Mouse (Mus musculus) CH12.LX (cell line): ENCODE results near the gene Megf8. TPM values are rescaled to one million over a fixed set of nuclear protein-coding genes. Genes with fewer than 3 reads are reported as not detected.

ENCODE experiments used
- DNase-seq: peaks from one replicate; pipeline ENCODE4 v3.0.0-alpha.2; 2013; ENCODE audit errors: extremely low read depth
- H3K27ac ChIP-seq: 2 replicates; pipeline ENCODE4 v1.5.1; 2012; ENCODE audit warnings: low read depth, mild to moderate bottlenecking, control low read depth, moderate library complexity; ENCODE audit not compliant: insufficient read depth
- H3K27me3 ChIP-seq: replicated peaks from 2 replicates; pipeline ENCODE3; 2012; ENCODE audit warnings: inconsistent platforms
- H3K36me3 ChIP-seq, 2 experiments: replicated peaks in 1 of 2; 2 replicates each; pipeline versions ENCODE3 to v1.6.1; 2012; ENCODE audit warnings: inconsistent platforms in 1 of 2, low read length in 1 of 2, mild to moderate bottlenecking in 1 of 2, mixed read lengths in 1 of 2, moderate library complexity in 1 of 2; ENCODE audit not compliant: control insufficient read depth in 1 of 2, insufficient read depth in 1 of 2
- H3K4me1 ChIP-seq, 2 experiments: 2 replicates each; pipeline ENCODE4 v1.6.1; 2012; ENCODE audit warnings: inconsistent platforms in 1 of 2, moderate library complexity in 1 of 2; ENCODE audit not compliant: insufficient read depth in 2 of 2, control insufficient read depth in 1 of 2
- H3K4me2 ChIP-seq: 2 replicates; pipeline ENCODE4 v1.6.1; 2012; ENCODE audit warnings: low read depth, mild to moderate bottlenecking, control low read depth; ENCODE audit not compliant: poor library complexity, insufficient read depth, severe bottlenecking
- H3K4me3 ChIP-seq, 3 experiments: fragments of 150-350 bp in 1 of 3; sonication (generic) in 1 of 3; replicated peaks in 1 of 3; 2 replicates each; pipeline versions ENCODE3 to v1.5.1; 2011 to 2012; ENCODE audit warnings: low read depth in 2 of 3, low read length in 2 of 3, mild to moderate bottlenecking in 2 of 3, moderate library complexity in 2 of 3, control low read depth in 1 of 3, improper control_type of control experiment in 1 of 3, inconsistent platforms in 1 of 3, mixed read lengths in 1 of 3; ENCODE audit not compliant: poor library complexity in 1 of 3
- H3K79me2 ChIP-seq: replicated peaks from 2 replicates; pipeline ENCODE4 v1.6.1; 2012; ENCODE audit warnings: mild to moderate bottlenecking, moderate library complexity; ENCODE audit not compliant: control insufficient read depth, poor library complexity, insufficient read depth, severe bottlenecking; ENCODE audit errors: extremely low read depth
- H3K9ac ChIP-seq: 2 replicates; pipeline ENCODE4 v1.6.1; 2012; ENCODE audit warnings: low read depth, mild to moderate bottlenecking, control low read depth, moderate library complexity; ENCODE audit not compliant: insufficient read depth
- H3K9me3 ChIP-seq: replicated peaks from 2 replicates; pipeline ENCODE3; 2012; ENCODE audit warnings: low read length, inconsistent platforms, mixed read lengths
- CHD1 ChIP-seq: IDR thresholded peaks from 2 replicates; pipeline ENCODE4 v1.6.1; 2012; ENCODE audit warnings: low read depth, low read length, improper control_type of control experiment, inconsistent platforms
- CHD2 ChIP-seq: IDR thresholded peaks from 2 replicates; pipeline ENCODE4 v1.6.1; 2011; ENCODE audit warnings: low read length, improper control_type of control experiment
- CTCF ChIP-seq, 2 experiments: IDR thresholded peaks in 1 of 2; conservative IDR thresholded peaks in 1 of 2; 2 replicates each; pipeline ENCODE4 v1.5.1; 2011 to 2012; ENCODE audit warnings: low read depth in 2 of 2, low read length in 2 of 2, improper control_type of control experiment in 1 of 2, inconsistent platforms in 1 of 2, mild to moderate bottlenecking in 1 of 2, moderate library complexity in 1 of 2
- E2F4 ChIP-seq: IDR thresholded peaks from 2 replicates; pipeline ENCODE4 v1.6.1; 2011; ENCODE audit warnings: low read depth, low read length, improper control_type of control experiment; ENCODE audit not compliant: insufficient replicate concordance
- ELF1 ChIP-seq: IDR thresholded peaks from 2 replicates; pipeline ENCODE4 v1.6.1; 2014; ENCODE audit warnings: low read depth, mild to moderate bottlenecking, inconsistent platforms, low read length, improper control_type of control experiment
- EP300 ChIP-seq: IDR thresholded peaks from 2 replicates; pipeline ENCODE4 v1.6.1; 2011; ENCODE audit warnings: low read length, improper control_type of control experiment
- ETS1 ChIP-seq: conservative IDR thresholded peaks from 2 replicates; pipeline ENCODE4 v1.6.1; 2012; ENCODE audit warnings: low read depth, mild to moderate bottlenecking, inconsistent platforms, low read length, improper control_type of control experiment, moderate library complexity
- IRF4 ChIP-seq: IDR thresholded peaks from 2 replicates; pipeline ENCODE4 v1.6.1; 2014; ENCODE audit warnings: low read depth, mild to moderate bottlenecking, inconsistent platforms, low read length, improper control_type of control experiment
- JUN ChIP-seq: IDR thresholded peaks from 2 replicates; pipeline ENCODE4 v1.6.1; 2011; ENCODE audit warnings: low read depth, mild to moderate bottlenecking, low read length, improper control_type of control experiment, moderate library complexity; ENCODE audit not compliant: insufficient read depth
- JUND ChIP-seq: conservative IDR thresholded peaks from 2 replicates; pipeline ENCODE4 v1.6.1; 2011; ENCODE audit warnings: low read depth, low read length, improper control_type of control experiment
- MAFK ChIP-seq: IDR thresholded peaks from 2 replicates; pipeline ENCODE4 v1.6.1; 2011; ENCODE audit warnings: low read length, improper control_type of control experiment; ENCODE audit not compliant: insufficient replicate concordance
- MAZ ChIP-seq: IDR thresholded peaks from 2 replicates; pipeline ENCODE4 v1.6.1; 2012; ENCODE audit warnings: low read depth, mild to moderate bottlenecking, inconsistent platforms, low read length, improper control_type of control experiment, moderate library complexity
- MEF2A ChIP-seq: IDR thresholded peaks from 2 replicates; pipeline ENCODE4 v1.6.1; 2014; ENCODE audit warnings: low read depth, mild to moderate bottlenecking, inconsistent platforms, low read length, improper control_type of control experiment, borderline replicate concordance
- NELFE ChIP-seq: IDR thresholded peaks from 2 replicates; pipeline ENCODE4 v1.6.1; 2011; ENCODE audit warnings: low read depth, low read length, improper control_type of control experiment
- NRF1 ChIP-seq: IDR thresholded peaks from 2 replicates; pipeline ENCODE4 v1.6.1; 2014; ENCODE audit warnings: low read depth, mild to moderate bottlenecking, inconsistent platforms, low read length, improper control_type of control experiment, moderate library complexity
- POLR2A ChIP-seq: IDR thresholded peaks from 2 replicates; pipeline ENCODE4 v1.6.1; 2011; ENCODE audit warnings: low read depth, mild to moderate bottlenecking, improper control_type of control experiment, low read length
- RAD21 ChIP-seq: IDR thresholded peaks from 2 replicates; pipeline ENCODE4 v1.6.1; 2011; ENCODE audit warnings: low read depth, mild to moderate bottlenecking, low read length, improper control_type of control experiment, moderate library complexity
- SIN3A ChIP-seq: IDR thresholded peaks from 2 replicates; pipeline ENCODE4 v1.6.1; 2012; ENCODE audit warnings: low read length, improper control_type of control experiment, inconsistent platforms
- SMC3 ChIP-seq: IDR thresholded peaks from 2 replicates; pipeline ENCODE4 v1.6.1; 2011; ENCODE audit warnings: low read depth, low read length, improper control_type of control experiment
- USF1 ChIP-seq: IDR thresholded peaks from 2 replicates; pipeline ENCODE4 v1.6.1; 2014; ENCODE audit warnings: low read depth, mild to moderate bottlenecking, inconsistent platforms, low read length, improper control_type of control experiment
- USF2 ChIP-seq: conservative IDR thresholded peaks from 2 replicates; pipeline ENCODE4 v1.6.1; 2011; ENCODE audit warnings: low read depth, low read length, improper control_type of control experiment
- dilution Hi-C: fragments of 300-500 bp; cut with MboI; formaldehyde crosslinking; loops from 2 replicates; pipeline ENCODE4 v1.14.3; 2020; ENCODE audit warnings: low sequenced_read_pairs; ENCODE audit not compliant: extremely low pct_unique_long_range_greater_than_20kb, extremely low pct_ligation_motif_present
- in situ Hi-C: fragments of 300-500 bp; cut with MboI; formaldehyde crosslinking; loops from 3 replicates; pipeline ENCODE4 v1.14.3; 2019; ENCODE audit warnings: low sequenced_read_pairs, low pct_ligation_motif_present, low pct_unique_long_range_greater_than_20kb, mixed read lengths
- polyA plus RNA-seq: library from polyadenylated mRNA; unstranded; fragments of >175 nt; gene quantifications from 2 replicates; pipeline ENCODE4 v1.2.1, GENCODE M21; 2012; ENCODE audit warnings: low read depth; ENCODE audit not compliant: insufficient read length
- total RNA-seq, 2 experiments: library from RNA; depleted of rRNA; stranded (reverse); fragments of 300-350 nt in 1 of 2; fragments of >200 nt in 1 of 2; gene quantifications; 2 replicates each; pipeline ENCODE4 v1.2.3; 2012 to 2014

Gene Megf8
- total and polyA plus RNA-seq, 3 experiments = 0.62 to 1.7 (median 1.2) TPM

GRCm38 (mm10) chr7:25369058-25369749 lies 52.2 kb downstream of the Megf8 start, which contains the start of gene Cnfn:
Cnfn (minus strand) TSS chr7:25369724.
- TF ChIP-seq NELFE (no peak), ELF1 (no peak), ETS1 (no peak), USF1 (no peak)
- TF ChIP-seq, all 38 proteins: peak for 0
- H3K4me2 ChIP-seq = no peak within 1 kb of the TSS
- DNase-seq = no peak
- no peak within 1 kb of the TSS for H3K4me3 ChIP-seq
- H3K27ac ChIP-seq = no peak within 1 kb of the TSS
- dilution Hi-C loops (no loop called here), in situ Hi-C loops (no loop called here)
- no peaks in the 10 kb centered on the region for H3K4me1 ChIP-seq
- H3K9ac ChIP-seq = no peak within 1 kb of the TSS
- peaks cover 62% of the 10 kb centered on the region for H3K27me3 ChIP-seq
- no peaks in the 10 kb centered on the region for H3K79me2 ChIP-seq
- no peaks in the 10 kb centered on the region for H3K9me3 ChIP-seq
- no peaks in the 10 kb centered on the region for H3K36me3 ChIP-seq

- no peak overlapping the region for H3K27ac ChIP-seq
- dilution Hi-C loops = no loop called here
- no peak for TF ChIP-seq MAFK
- TF ChIP-seq MAZ = no peak
- no peak for TF ChIP-seq NRF1
- no peak for TF ChIP-seq IRF4
- TF ChIP-seq EP300 = no peak
- no peaks in the 10 kb centered on the region for H3K36me3 ChIP-seq
- no peak overlapping the region for H3K4me3 ChIP-seq
- in situ Hi-C loops = no loop called here
- H3K4me2 ChIP-seq = no peak overlapping the region
- no peak for DNase-seq
- H3K9me3 ChIP-seq = no peaks in the 10 kb centered on the region
- H3K27me3 ChIP-seq = peaks cover 46% of the 10 kb centered on the region
- no peak overlapping the region for H3K9ac ChIP-seq
- 0 out of 4 replicates have a peak, but pooled peaks cover 0 to 2% of the 10 kb centered on the region in 2 experiments for H3K4me1 ChIP-seq
- H3K79me2 ChIP-seq = no peaks in the 10 kb centered on the region
These were observed 55.5 kb downstream of the Megf8 start for GRCm38 (mm10) chr7:25372441-25372840.

- 0 out of 2 replicates have a peak overlapping the region, but pooled peaks have one; percentile 0 for H3K9ac ChIP-seq
- dilution Hi-C loops (no loop called here), in situ Hi-C loops (no loop called here)
- H3K4me1 ChIP-seq = 0 out of 4 replicates have a peak, but pooled peaks cover 2 to 3% of the 10 kb centered on the region in 2 experiments
- H3K9me3 ChIP-seq = no peaks in the 10 kb centered on the region
- peak overlapping the region in 2 of 3 experiments; percentile 37 to 47 for H3K4me3 ChIP-seq
- TF ChIP-seq NRF1 (no peak), E2F4 (no peak), SIN3A (no peak), CHD2 (peak; percentile 49; the same call in 1 of the 2 replicates), JUN (no peak), POLR2A (peak; percentile 38; the same call in 1 of the 2 replicates), RAD21 (no peak), USF2 (no peak), CTCF (conservative IDR thresholded peaks at IDR 0.05 in 1 of 2, IDR thresholded peaks at IDR 0.05 in 1 of 2; ENCODE audit: low read depth in 2 of 2, low read length in 2 of 2) (no peak), MEF2A (no peak), CHD1 (no peak), SMC3 (no peak), JUND (no peak), ELF1 (peak; percentile 38; the same call in 1 of the 2 replicates)
- H3K27ac ChIP-seq = no peak overlapping the region
- peaks cover 12% of the 10 kb centered on the region for H3K27me3 ChIP-seq
- peak overlapping the region; percentile 77; the same call in 1 of the 2 replicates for H3K4me2 ChIP-seq
- no peaks in the 10 kb centered on the region for H3K79me2 ChIP-seq
- no peak for DNase-seq
- H3K36me3 ChIP-seq = peaks cover 5 to 25% of the 10 kb centered on the region in 2 experiments
These were observed 59.6 kb downstream of the Megf8 start for GRCm38 (mm10) chr7:25376556-25376955.
